Mouse (Mus musculus): ENCODE data around the gene Mfsd12. TPM values are rescaled to one million over a fixed set of nuclear protein-coding genes. Genes with fewer than 3 reads are reported as not detected.

Mfsd12 gene
- polyA plus RNA-seq, 1 experiment, result 6.2 TPM

DNA sequence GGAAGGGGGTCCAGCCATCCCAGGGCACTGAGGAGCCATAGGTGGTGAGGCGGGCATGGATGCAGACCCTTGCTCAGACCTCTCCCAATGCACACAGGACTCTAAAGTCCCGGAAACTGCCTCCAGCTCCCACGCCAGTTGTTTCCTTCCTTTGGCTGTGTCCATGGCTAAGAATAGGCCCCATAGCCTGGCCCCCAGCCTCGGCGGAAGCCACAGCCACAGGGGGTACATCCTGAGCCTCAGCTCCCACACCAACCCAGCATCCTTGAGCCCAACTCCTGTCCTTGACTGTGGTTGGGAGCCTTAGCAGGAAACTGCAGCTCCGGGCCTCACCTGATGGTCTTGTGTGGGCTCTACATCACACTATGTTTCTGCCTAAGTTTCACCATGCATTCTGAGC, 30.4 kb upstream of the Mfsd12 start:
- TF ChIP-seq CTCF (IDR thresholded peaks at IDR 0.05; ENCODE audit: borderline replicate concordance, insufficient read depth, low read length) (no peak), POLR2A (IDR thresholded peaks at IDR 0.05; ENCODE audit: low read depth, low read length) (no peak)
- H3K4me3 ChIP-seq (ENCODE audit: insufficient read depth, low read length), result no peak overlapping the region
- H3K27ac ChIP-seq (ENCODE audit: insufficient read depth, low read length), result no peak overlapping the region
- peaks cover 4% of the 10 kb centered on the region; the same call in 1 of the 2 replicates for H3K4me1 ChIP-seq (ENCODE audit: control insufficient read depth, insufficient read depth, low read length)

DNA sequence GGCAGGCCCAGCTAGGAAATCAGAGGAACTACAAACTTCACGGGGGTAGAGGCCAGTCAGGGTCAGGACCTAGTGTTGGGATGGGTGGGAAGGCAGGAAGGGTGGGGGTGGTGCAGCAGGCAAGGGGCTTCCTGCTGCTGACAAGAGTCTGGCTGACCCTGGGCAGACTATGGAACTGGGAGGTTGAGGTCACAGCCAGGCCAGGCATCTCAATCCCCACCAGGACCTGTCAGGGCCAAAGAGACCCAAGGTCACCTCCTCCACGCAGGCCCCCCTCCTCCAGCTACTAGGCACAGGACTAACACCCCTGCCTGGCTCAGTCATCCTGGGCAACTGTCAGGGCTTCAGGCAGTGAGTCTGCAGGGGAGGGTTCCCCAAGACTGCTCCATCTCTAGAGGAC, 29.3 kb upstream of the Mfsd12 start:
- TF ChIP-seq CTCF (IDR thresholded peaks at IDR 0.05; ENCODE audit: borderline replicate concordance, insufficient read depth, low read length), result no peak
- TF ChIP-seq POLR2A (IDR thresholded peaks at IDR 0.05; ENCODE audit: low read depth, low read length), result no peak
- Histone ChIP-seq H3K4me1 (ENCODE audit: control insufficient read depth, insufficient read depth, low read length) (peaks cover 4% of the 10 kb centered on the region; the same call in 1 of the 2 replicates), H3K4me3 (ENCODE audit: insufficient read depth, low read length) (no peak overlapping the region), H3K27ac (ENCODE audit: insufficient read depth, low read length) (no peak overlapping the region)

DNA sequence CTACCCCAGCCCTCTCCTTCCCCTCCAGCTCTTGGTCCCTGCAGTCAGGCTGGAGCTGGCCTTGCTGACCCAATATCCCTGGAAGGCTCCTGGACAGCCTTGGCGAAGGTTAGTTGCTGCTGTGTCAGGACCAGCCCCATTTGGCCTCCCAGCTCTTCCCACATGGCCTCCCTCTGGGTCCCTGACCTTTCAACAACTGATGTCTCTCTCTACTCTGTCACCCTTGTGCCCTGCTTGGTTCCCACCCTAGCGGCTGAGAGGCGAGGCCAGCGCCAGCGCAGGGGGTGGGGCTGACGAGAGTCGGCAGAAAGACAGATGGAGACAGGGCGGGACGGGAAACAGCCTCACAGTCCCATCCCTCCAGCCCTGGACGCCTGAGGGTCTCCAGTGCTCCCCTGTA, 28.9 kb upstream of the Mfsd12 start, which contains the start of gene Tbxa2r:
Tbxa2r (plus strand) TSS at position 346 of the 400 bp plus-strand sequence.
- no peak within 1 kb of the TSS for H3K4me3 ChIP-seq (ENCODE audit: insufficient read depth, low read length)
- peak within 1 kb of the TSS; percentile 71 for H3K27ac ChIP-seq (ENCODE audit: insufficient read depth, low read length)
- peaks cover 4% of the 10 kb centered on the region; the same call in 1 of the 2 replicates for H3K4me1 ChIP-seq (ENCODE audit: control insufficient read depth, insufficient read depth, low read length)
- TF ChIP-seq POLR2A (IDR thresholded peaks at IDR 0.05; ENCODE audit: low read depth, low read length) (peak; percentile 33; the same call in 1 of the 2 replicates), CTCF (IDR thresholded peaks at IDR 0.05; ENCODE audit: borderline replicate concordance, insufficient read depth, low read length) (no peak)

DNA sequence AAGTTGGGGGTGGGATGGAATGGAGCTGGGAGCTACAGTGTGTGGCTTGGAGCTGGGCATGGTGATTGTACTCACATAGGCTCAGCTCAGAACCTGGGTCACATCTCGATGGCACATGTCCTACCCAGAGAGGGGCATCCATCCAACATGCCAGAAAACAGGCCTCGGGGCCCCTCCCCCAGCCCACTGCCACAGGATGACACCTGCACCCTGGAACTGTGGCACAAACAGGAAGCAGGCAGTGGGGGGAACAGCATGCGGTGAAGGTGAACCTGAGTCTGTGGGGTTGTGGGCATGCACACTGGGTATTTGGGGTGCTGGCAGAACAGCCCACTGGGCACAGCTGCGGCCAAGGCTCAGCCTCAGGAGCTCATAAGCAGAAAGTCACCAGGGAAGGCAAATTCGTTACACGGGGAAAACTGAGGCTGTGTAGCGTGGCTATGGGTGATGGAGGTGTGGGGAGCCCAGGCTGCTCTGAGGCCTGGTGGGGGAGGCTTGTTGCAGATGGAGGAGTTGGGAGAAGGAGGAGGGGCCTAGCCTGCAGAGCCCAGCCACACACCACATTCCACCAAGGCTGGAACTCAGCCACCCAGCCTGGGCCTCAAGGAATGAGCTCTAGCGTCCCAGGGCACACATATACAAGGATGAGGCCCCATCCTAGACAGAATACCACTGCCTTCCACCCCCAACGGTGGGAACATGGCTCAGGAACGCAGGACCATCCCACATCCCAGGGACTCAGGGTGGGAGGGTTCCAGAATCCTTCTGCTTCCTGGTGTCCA, 27.9 kb upstream of the Mfsd12 start:
- TF ChIP-seq POLR2A (IDR thresholded peaks at IDR 0.05; ENCODE audit: low read depth, low read length), result peak; percentile 59
- no peak for TF ChIP-seq CTCF (IDR thresholded peaks at IDR 0.05; ENCODE audit: borderline replicate concordance, insufficient read depth, low read length)
- H3K27ac ChIP-seq (ENCODE audit: insufficient read depth, low read length), result peak overlapping the region; percentile 71
- peaks cover 4% of the 10 kb centered on the region; the same call in 1 of the 2 replicates for H3K4me1 ChIP-seq (ENCODE audit: control insufficient read depth, insufficient read depth, low read length)
- no peak overlapping the region for H3K4me3 ChIP-seq (ENCODE audit: insufficient read depth, low read length)

DNA sequence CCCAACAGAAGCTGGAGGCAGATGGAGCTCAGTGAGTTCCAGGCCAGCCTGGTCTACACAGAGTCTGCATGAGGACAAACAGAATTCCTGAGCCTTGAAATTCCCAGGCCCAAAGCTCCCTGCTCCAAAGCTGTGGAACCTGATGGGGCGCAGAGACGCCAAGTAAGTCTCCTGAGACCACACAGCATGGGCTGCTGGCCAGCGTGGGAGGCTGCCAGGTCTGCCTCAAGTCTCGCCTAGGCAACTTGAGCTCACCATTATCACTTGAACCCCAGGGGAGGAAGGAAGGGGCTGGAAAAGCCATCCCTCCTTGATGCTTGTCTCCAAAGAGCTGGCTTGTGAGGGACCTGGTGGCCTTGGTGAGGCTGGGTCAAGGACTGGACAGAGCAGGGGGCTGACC, 27.3 kb upstream of the Mfsd12 start:
- Histone ChIP-seq H3K27ac (ENCODE audit: insufficient read depth, low read length) (peak overlapping the region; percentile 62), H3K4me1 (ENCODE audit: control insufficient read depth, insufficient read depth, low read length) (peaks cover 6% of the 10 kb centered on the region), H3K4me3 (ENCODE audit: insufficient read depth, low read length) (no peak overlapping the region)
- TF ChIP-seq POLR2A (IDR thresholded peaks at IDR 0.05; ENCODE audit: low read depth, low read length), result no peak
- no peak for TF ChIP-seq CTCF (IDR thresholded peaks at IDR 0.05; ENCODE audit: borderline replicate concordance, insufficient read depth, low read length)

DNA sequence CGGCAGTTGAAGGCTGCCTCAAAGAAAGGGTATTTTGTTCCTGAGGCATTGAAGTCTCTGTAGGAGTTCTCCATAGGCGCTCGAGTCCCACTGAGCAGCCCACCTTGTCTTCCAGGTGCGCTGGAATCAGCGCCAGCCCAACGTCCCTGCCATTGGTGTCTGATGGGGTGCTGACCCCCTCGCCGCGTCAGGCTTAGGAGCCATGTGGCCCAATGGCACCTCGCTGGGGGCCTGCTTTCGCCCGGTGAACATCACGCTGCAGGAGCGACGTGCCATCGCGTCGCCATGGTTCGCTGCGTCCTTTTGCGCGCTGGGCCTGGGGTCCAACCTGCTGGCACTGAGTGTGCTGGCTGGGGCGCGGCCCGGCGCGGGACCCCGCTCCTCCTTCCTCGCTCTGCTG, 25.0 kb upstream of the Mfsd12 start:
- Histone ChIP-seq H3K4me1 (ENCODE audit: control insufficient read depth, insufficient read depth, low read length) (peaks cover 7% of the 10 kb centered on the region), H3K27ac (ENCODE audit: insufficient read depth, low read length) (no peak overlapping the region), H3K4me3 (ENCODE audit: insufficient read depth, low read length) (no peak overlapping the region)
- TF ChIP-seq CTCF (IDR thresholded peaks at IDR 0.05; ENCODE audit: borderline replicate concordance, insufficient read depth, low read length), result no peak
- TF ChIP-seq POLR2A (IDR thresholded peaks at IDR 0.05; ENCODE audit: low read depth, low read length), result no peak

DNA sequence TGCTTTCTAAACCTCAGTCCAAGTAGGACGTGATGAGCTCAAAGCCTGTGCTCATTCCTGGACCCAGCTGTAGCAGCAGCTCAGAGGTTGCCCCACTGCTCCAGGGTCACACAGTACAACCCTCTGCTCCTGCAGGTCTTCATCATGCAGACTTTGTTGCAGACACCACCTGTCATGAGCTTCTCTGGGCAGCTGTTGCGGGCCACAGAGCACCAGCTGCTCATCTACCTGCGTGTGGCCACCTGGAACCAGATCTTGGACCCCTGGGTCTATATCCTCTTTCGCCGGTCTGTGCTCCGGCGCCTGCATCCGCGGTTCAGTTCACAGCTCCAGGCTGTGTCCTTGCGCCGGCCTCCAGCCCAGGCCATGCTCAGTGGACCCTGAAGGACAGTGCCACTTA, 23.0 kb upstream of the Mfsd12 start:
- Histone ChIP-seq H3K27ac (ENCODE audit: insufficient read depth, low read length) (no peak overlapping the region), H3K4me1 (ENCODE audit: control insufficient read depth, insufficient read depth, low read length) (peaks cover 4% of the 10 kb centered on the region)
- TF ChIP-seq POLR2A (IDR thresholded peaks at IDR 0.05; ENCODE audit: low read depth, low read length) (no peak), CTCF (IDR thresholded peaks at IDR 0.05; ENCODE audit: borderline replicate concordance, insufficient read depth, low read length) (no peak)

DNA sequence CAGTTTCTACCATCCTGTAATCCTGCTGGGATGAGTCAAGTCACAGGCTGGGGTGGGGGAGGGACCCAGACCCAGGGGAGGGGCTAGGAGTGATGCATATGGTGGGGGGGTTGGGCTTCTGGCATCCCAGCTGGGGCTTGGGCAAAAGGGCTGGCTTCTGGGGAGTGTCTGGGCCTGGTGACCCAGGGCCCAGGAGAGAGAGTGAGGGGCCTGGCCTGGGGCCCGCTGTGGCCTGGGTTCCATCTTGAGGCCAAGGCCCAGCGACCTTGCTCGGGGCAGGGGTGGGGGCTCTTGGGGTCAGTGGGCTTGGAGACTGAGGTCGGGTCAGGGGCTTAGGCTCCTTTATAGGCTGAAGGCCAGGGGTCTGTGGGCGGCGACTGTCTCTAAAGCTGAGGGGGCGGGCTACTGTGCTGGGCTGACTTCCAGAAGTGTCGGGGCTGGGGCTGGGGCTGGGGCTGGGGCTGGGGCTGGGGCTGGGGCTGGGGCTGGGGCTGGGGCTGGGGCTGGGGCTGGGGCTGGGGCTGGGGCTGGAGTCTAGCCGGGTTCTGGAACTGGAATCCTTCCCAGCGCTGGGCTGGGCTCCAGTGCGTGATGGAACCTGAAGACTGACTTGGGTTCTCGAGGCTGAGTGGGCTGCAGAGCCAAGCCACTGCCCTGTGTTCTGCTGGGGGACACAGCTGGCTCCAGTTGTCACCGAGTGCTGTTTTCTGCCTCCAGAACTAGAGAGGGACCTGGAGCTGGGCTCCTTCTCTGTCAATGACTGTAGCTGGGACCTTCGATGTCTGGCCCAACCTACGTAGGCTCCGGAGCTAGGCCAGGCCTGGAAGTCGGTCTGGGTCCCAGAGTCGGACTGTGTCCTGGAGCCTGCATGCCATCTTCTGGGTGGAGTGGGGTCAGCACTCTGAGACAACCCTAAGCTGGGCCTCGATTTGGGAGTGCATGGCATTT, 21.6 kb upstream of the Mfsd12 start:
- no peak overlapping the region for H3K4me3 ChIP-seq (ENCODE audit: insufficient read depth, low read length)
- H3K4me1 ChIP-seq (ENCODE audit: control insufficient read depth, insufficient read depth, low read length), result peaks cover 3% of the 10 kb centered on the region; the same call in 1 of the 2 replicates
- H3K27ac ChIP-seq (ENCODE audit: insufficient read depth, low read length), result peak overlapping the region; percentile 12; the same call in 1 of the 2 replicates
- TF ChIP-seq CTCF (IDR thresholded peaks at IDR 0.05; ENCODE audit: borderline replicate concordance, insufficient read depth, low read length), result no peak
- peak; percentile 25; the same call in 1 of the 2 replicates for TF ChIP-seq POLR2A (IDR thresholded peaks at IDR 0.05; ENCODE audit: low read depth, low read length)

More for the DNA sequence above, 23.0 kb upstream of the Mfsd12 start:
- no peak overlapping the region for H3K4me3 ChIP-seq (ENCODE audit: insufficient read depth, low read length)

DNA sequence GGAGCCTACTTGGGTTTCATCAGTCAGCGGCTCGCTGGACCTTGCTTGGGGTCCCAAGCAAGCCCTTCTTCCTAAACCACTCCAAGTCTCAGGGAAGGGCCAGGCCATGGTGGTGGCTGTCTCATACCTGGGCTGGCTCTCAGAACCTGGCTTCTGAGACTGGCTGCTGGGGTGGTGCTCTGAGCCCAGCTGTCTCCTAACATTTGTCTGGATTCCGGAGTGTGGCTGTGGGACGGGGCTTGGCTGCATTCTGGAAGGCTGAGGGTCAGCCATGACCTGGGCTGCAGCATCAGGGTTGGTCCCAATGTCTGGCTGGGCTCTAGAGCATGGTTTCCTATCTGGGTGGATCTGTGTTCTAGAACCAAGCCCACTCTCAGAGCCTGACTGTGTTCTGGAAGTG, 20.7 kb upstream of the Mfsd12 start:
- no peak for TF ChIP-seq POLR2A (IDR thresholded peaks at IDR 0.05; ENCODE audit: low read depth, low read length)
- TF ChIP-seq CTCF (IDR thresholded peaks at IDR 0.05; ENCODE audit: borderline replicate concordance, insufficient read depth, low read length), result no peak
- Histone ChIP-seq H3K4me1 (ENCODE audit: control insufficient read depth, insufficient read depth, low read length) (peaks cover 6% of the 10 kb centered on the region; the same call in 1 of the 2 replicates), H3K27ac (ENCODE audit: insufficient read depth, low read length) (0 out of 2 replicates have a peak overlapping the region, but pooled peaks have one; percentile 12), H3K4me3 (ENCODE audit: insufficient read depth, low read length) (no peak overlapping the region)

Measured in embryonic fibroblast, embryonic 13.5 days (primary cell).